Mouse (Mus musculus): ENCODE measurements at regions not wholly inside any gene's neighbourhood (a gene's known extent, or its start where the extent isn't known, plus 50 kb on each side); places are given as distances from the start of the nearest gene placed in this dataset.

GRCm38 (mm10) chr1:184126909-184127308 is 92.8 kb upstream of the 1700056E22Rik start:
- H3K4me1 ChIP-seq (ENCODE audit: control insufficient read depth in 1 of 2, insufficient read depth in 2 of 2, low read length in 2 of 2) = no peaks in the 10 kb centered on the region
- H3K36me3 ChIP-seq (ENCODE audit: control insufficient read depth in 1 of 2, insufficient read depth in 2 of 2, low read length in 2 of 2) = no peaks in the 10 kb centered on the region
- H3K79me2 ChIP-seq (ENCODE audit: control insufficient read depth, insufficient read depth, low read length, poor library complexity) = no peaks in the 10 kb centered on the region
- no peaks in the 10 kb centered on the region for H3K9me3 ChIP-seq (replicated peaks; ENCODE audit: insufficient read depth, low read length)
- H3K4me3 ChIP-seq (ENCODE audit: control insufficient read depth in 1 of 2, insufficient read depth in 1 of 2, low read depth in 2 of 2, low read length in 2 of 2) = no peak overlapping the region
- no peaks in the 10 kb centered on the region for H3K27me3 ChIP-seq (ENCODE audit: control insufficient read depth in 1 of 2, insufficient read depth in 2 of 2, low read length in 2 of 2)
- no peak for DNase-seq (ENCODE audit: low read depth, low spot score)
- no peak overlapping the region for H3K27ac ChIP-seq (ENCODE audit: control insufficient read depth, low read depth, low read length)
- H3K9ac ChIP-seq (ENCODE audit: control insufficient read depth, low read depth, low read length, poor library complexity, severe bottlenecking) = no peak overlapping the region
- TF ChIP-seq RCOR1 (IDR thresholded peaks at IDR 0.05; ENCODE audit: low read depth, low read length) (no peak), UBTF (IDR thresholded peaks at IDR 0.05; ENCODE audit: borderline replicate concordance, insufficient read depth, low read depth, low read length) (no peak), ZMIZ1 (IDR thresholded peaks at IDR 0.05; ENCODE audit: low read depth, low read length) (no peak), MYC (IDR thresholded peaks at IDR 0.05; ENCODE audit: low read depth, low read length) (no peak), E2F4 (IDR thresholded peaks at IDR 0.05; ENCODE audit: borderline replicate concordance, low read depth, low read length) (no peak), MEF2A (IDR thresholded peaks at IDR 0.05; ENCODE audit: extremely low read depth, insufficient replicate concordance, low read depth, low read length, poor library complexity, severe bottlenecking) (no peak), ZKSCAN1 (IDR thresholded peaks at IDR 0.05; ENCODE audit: low read depth, low read length) (no peak), ZC3H11A (IDR thresholded peaks at IDR 0.05; ENCODE audit: low read depth, low read length) (no peak), CHD2 (IDR thresholded peaks at IDR 0.05; ENCODE audit: low read length) (no peak), SMC3 (IDR thresholded peaks at IDR 0.05; ENCODE audit: low read depth, low read length) (no peak), POLR2A (IDR thresholded peaks at IDR 0.05; ENCODE audit: control insufficient read depth in 1 of 2, insufficient read depth in 1 of 2, low read depth in 1 of 2, low read length in 2 of 2, poor library complexity in 1 of 2) (no peak), MAFK (IDR thresholded peaks at IDR 0.05; ENCODE audit: borderline replicate concordance, low read depth, low read length) (no peak), TBP (IDR thresholded peaks at IDR 0.05; ENCODE audit: low read depth, low read length) (no peak), GABPA (IDR thresholded peaks at IDR 0.05; ENCODE audit: low read depth, low read length) (no peak), MXI1 (IDR thresholded peaks at IDR 0.05; ENCODE audit: low read depth, low read length) (no peak), EP300 (IDR thresholded peaks at IDR 0.05; ENCODE audit: low read depth in 1 of 2, low read length in 2 of 2) (no peak), NRF1 (IDR thresholded peaks at IDR 0.05; ENCODE audit: insufficient read depth, low read depth, low read length, poor library complexity, severe bottlenecking) (no peak), TAL1 (IDR thresholded peaks at IDR 0.05; ENCODE audit: low read length) (no peak), POLR2AphosphoS2 (IDR thresholded peaks at IDR 0.05; ENCODE audit: low read length) (no peak)

Measured in MEL (cell line).